Mouse (Mus musculus): Measurements from ENCODE around the gene Pgm5.
"Not testable (repeated sequence)": the region's sequence is repeated elsewhere in the genome, so short reads cannot be mapped to it uniquely, and the experiment has no call there.

Gene Pgm5

DNA sequence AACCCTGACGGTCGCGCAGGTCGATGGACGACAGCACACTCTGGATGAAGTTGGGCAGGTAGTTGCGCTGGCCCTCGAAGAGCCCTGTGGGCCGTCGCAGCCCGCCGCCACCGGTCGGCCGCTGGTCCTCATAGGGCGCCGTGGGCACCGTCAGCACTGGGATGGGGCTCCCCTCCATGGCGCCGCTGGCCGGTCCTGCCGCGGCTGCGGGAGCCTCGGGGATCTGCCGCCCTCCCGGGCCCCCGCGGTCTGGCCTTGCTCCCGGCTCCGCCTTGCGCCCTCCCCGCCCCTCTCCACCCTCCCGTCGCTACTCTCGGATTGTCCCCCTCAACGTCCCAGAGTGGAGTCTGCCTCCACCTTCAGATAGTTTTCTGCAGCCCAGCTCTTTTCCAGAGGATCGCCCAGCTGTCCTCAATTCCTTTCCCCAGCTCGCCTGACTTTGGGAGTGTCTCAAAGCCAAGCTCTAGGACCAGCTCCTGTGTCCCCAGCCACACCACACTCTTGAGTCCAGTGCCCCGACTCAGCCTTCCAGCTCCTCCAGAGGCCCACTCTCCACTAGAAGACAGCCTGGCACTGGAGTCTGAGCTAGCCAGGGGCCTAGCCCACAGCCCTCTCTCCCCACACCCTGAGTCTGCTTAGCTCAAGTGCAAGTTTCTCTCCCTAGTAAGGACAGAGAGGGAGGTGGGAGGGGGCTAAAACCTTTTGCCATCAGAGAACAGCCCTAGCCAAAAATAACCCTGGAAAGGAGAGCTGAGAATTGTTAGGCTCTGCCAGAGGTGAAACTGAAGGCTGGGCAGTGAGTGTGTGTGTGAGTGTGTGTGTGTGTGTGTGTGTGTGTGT is at the start of gene Pgm5:
Gene Pgm5 (minus strand): TSS at position 244 of the 840 bp plus-strand sequence.
- DNase-seq (ENCODE audit: low spot score in 2 of 2), result peak; percentile 62 to 67

DNA sequence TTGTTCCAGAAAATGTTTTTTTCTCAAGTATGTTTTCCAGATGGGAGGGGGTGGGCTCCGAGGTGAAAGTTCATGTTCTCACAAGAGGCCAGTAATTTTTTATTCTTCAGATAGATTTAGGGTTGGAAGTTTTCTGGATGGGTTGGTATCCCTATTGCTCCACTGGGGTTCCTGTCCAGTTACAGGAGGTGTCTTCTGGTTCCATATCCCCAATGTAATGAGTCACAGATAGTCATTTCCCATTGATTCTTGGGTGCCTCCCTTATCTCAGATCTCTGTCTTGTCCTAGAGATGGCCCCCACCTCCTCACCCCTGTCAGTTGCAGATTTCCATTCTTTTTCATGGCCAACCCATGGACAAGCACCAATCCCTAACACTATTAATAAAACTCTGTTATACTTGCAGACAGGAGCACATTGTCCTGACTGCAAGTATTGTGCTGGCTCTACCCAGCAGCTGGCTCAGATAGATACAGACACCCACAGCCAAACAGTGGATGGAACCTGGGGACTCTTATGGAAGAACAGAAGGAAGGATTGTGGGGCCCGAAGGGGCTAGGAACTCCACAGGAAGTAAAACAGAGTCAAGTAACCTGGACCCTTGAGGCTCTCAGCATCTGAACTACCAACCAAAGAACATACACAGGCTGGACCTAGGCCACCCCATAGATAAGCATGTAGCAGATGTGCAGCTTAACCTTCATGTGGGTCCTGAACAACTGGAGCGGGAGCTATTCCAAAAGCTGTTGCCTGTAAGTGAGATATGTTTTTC is 46.9 kb upstream of the Pgm5 start:
- DNase-seq (ENCODE audit: low spot score in 2 of 2), result no peak

- DNase-seq (ENCODE audit: low spot score in 2 of 2), result no peak
These were observed 46.0 kb upstream of the Pgm5 start for GRCm38 (mm10) chr19:24907655-24908054.

GRCm38 (mm10) chr19:24902821-24903220 is 41.2 kb upstream of the Pgm5 start:
- DNase-seq (ENCODE audit: low spot score in 2 of 2), result no peak

GRCm38 (mm10) chr19:24902256-24902655 is 40.6 kb upstream of the Pgm5 start:
- no peak for DNase-seq (ENCODE audit: low spot score in 2 of 2)

- DNase-seq (ENCODE audit: low spot score in 2 of 2), result peak in 1 of 2 experiments; percentile 40
These were observed 40.0 kb upstream of the Pgm5 start for GRCm38 (mm10) chr19:24901666-24902065.

GRCm38 (mm10) chr19:24900581-24901220 is 39.0 kb upstream of the Pgm5 start, which contains the start of gene Foxd4:
Gene Foxd4 (minus strand): TSS chr19:24901197.
- peak in 1 of 2 experiments; percentile 57 for DNase-seq (ENCODE audit: low spot score in 2 of 2)

- peak in 1 of 2 experiments; percentile 61 for DNase-seq (ENCODE audit: low spot score in 2 of 2)
These were observed 38.2 kb upstream of the Pgm5 start for GRCm38 (mm10) chr19:24899578-24900544.

DNA sequence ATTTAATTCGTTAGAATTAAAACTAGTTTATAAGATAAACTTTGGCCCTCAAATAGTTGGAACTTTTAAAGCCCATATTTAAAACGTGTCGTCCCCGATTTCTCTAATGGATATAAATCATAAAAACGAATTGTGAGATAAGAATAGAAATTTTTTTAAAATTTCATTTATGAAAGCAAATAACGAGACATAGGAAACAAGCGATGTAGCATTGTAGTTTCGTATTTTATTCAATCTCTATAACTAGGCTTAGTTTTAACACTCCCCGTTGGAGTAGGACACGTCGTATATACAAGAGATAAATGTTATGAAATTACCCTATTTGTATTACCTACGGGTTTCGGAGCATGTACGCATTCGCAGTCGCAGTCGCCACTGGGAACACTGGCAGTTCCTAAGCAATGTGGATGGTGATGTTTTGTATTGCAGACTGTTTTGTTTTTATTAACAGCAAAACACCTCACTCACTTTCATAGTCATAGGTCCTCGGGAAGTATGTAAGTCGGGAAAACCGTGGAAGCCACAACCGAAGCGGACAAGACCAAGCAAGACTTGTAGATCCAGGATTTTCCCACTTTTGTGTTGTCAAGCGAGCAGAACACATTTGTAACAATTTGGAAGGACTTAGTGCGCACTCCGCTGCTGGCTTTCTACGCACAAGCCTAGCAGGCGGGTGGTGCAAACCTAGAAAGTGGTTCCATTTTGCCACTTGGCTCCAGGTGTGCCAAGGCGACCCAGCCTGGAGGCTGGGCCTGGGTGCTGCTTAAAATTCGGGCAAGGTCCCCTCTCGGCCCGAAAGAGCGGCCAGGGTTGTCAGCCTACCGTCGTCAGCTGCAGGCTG is 37.3 kb upstream of the Pgm5 start:
- DNase-seq (ENCODE audit: low spot score in 2 of 2), result peak in 1 of 2 experiments; percentile 32

DNA sequence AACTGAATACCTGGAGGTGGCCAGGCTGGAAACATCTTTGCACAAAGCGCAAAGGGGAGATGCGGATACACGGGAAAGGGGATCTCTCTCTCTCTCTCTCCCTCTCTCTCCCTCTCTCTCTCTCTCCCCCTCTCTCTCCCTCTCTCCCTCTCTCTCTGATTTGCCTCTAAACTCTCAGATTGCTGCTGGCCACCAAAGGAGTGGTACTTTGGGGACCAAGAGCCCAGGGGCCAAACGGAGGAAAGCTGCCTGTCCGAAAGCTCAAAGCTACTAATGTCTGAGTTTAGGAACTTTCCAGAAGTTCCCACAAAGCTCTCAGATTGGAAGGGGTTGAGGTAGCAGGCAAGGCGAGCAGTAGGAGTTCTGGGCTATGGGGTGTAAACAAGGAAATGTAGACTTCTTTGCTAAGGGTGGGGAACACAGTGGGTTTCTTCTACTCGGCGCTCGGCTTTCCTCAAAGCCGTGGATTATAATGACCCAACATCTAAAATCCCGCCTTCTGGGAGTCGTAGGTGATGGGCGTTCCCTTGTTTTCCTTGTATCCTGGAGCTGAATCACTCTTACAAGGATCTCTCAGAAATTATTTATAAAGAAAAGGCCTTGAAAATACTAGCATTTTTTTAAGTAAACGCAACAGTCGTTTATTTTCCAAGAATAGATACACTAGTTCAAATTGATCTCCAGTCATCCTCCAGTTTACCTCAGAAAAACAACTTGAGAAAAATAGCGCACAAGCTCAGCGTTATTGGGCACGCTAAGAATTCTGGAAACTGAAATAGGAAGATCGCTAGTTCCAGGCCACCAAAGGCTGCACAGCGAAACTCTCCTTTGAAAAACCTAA is 36.5 kb upstream of the Pgm5 start:
- DNase-seq (ENCODE audit: low spot score in 2 of 2), result peak in 1 of 2 experiments; percentile 48

DNA sequence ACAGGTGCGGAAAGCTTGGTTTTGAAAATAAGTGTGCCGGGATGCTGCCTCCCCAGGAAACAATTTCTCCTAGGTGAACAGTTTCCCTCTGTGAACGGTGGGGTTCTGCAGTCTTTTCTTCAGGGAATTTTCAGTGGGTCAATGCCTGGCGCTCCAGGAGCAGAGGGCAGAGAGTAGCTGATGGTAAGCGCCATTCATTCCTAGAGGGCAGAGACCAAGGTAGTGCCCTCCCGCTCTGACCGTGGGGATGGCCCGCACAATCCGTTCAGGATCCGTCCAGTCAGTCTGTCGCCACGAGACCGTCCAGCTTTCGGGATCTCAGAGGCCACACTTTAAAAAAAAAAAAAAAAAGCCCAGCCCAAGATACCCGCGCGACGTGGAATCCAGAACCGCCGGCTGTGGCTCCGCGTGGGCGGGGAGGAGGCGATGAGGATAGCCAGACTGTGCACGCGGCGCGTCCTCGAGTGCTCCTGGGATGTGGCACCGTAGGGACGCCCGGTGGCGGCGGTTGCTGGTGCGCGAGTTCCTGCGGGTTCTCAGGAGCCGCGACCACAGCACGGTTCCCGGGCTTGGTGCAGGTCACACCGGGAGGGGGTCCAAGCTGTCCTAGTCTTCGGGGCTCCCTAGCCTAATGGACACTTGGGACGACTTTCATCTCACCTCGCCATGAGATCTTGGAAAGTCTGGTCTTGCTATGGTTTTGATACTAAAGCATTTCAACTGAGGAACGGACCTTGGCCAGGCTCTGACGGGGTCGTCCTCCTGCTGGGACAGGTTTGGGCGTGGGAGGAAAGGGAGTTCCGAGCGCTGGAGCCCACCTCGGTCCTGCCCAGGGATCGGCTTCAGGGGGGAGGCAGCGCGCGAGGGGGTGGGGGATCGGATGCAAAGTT is 35.6 kb upstream of the Pgm5 start:
- DNase-seq (ENCODE audit: low spot score in 2 of 2), result peak in 1 of 2 experiments; percentile 58

DNA sequence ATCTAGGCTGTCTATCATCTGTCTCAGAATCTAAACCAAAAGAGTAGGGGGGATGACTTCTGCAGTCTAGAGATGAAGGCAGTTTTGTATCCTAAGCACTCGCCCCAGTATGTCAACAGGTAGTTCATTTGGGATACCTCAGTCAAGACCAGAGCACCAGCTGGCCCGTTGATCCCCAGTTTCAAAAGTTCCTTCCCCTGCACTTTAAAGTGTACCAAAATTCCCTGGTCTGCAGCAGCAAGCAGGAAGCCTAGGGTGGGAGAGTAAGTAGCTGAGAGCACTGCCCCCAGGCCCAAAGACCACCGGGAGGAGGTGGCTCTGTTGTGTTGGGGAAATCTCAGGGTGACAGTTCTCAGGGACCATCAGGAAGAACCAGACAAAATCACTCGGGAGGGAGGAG is 34.9 kb upstream of the Pgm5 start:
- DNase-seq (ENCODE audit: low spot score in 2 of 2), result peak in 1 of 2 experiments; percentile 33

DNA sequence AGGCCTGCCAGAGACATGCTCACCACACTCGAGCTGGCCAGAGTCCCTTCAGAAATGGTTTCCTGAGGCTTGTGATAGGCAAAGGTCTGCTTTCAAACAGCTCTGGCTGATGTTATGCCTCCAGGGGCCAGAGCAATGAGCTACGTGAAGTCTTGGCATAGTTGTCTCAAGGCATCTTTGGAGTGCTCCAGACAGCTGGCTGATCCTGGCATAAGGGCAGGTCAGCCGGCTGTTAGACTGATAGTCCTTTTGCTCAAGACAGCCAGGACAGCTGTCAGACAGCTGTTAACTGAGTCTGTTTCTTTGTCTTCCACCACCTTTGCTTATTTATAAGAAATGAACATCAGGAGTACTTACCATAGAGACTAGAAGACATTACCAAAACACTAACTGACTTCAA is 25.2 kb upstream of the Pgm5 start:
- DNase-seq (ENCODE audit: low spot score in 2 of 2), result peak in 1 of 2 experiments; percentile 38

GRCm38 (mm10) chr19:24885504-24885903 is 23.8 kb upstream of the Pgm5 start:
- DNase-seq (ENCODE audit: low spot score in 2 of 2), result peak in 1 of 2 experiments; percentile 58

- DNase-seq (ENCODE audit: low spot score in 2 of 2), result peak in 1 of 2 experiments; percentile 42
These were observed 19.6 kb upstream of the Pgm5 start for GRCm38 (mm10) chr19:24881237-24881636.

GRCm38 (mm10) chr19:24875129-24875870 is 13.6 kb upstream of the Pgm5 start, which contains the start of gene Gm10053:
Gene Gm10053 (plus strand): TSS chr19:24875686.
- not testable (repeated sequence) for DNase-seq (ENCODE audit: low spot score in 2 of 2)

- no peak for DNase-seq (ENCODE audit: low spot score in 2 of 2)
These were observed 12.2 kb upstream of the Pgm5 start for GRCm38 (mm10) chr19:24873873-24874272.

All from urinary bladder, postnatal 4 days (tissue).